Mouse (Mus musculus): ENCODE measurements at regions not wholly inside any gene's neighbourhood (a gene's known extent, or its start where the extent isn't known, plus 50 kb on each side); places are given as distances from the start of the nearest gene placed in this dataset.

DNA sequence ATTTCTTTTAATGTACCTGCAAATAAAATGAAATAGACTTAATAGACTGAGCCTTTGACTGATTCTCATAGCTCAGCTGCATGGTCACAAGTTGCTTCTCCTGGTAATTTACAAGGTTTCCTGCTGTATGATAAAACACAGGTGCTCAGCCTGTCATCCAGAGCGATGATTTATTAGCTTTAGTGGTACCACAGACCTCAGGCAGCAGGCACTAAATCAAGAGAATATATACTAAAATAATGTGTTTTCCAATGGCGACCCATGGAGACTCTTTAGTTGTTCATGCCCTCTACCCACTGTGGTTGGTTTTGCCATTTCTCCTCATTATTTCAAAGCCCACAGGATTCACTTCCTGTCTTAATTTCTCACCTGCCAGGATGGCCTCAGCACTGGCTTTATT is 207.0 kb downstream of the D3Ertd751e start:
- TF ChIP-seq CTCF (IDR thresholded peaks at IDR 0.05; ENCODE audit: borderline replicate concordance, insufficient read depth, low read length) = no peak
- TF ChIP-seq POLR2A (IDR thresholded peaks at IDR 0.05; ENCODE audit: low read depth, low read length) = no peak

Data from embryonic fibroblast, embryonic 13.5 days (primary cell).